Mouse (Mus musculus) myocyte (in vitro differentiated cells): ENCODE results near the gene Uba52. TPM values are rescaled to one million over a fixed set of nuclear protein-coding genes. Genes with fewer than 3 reads are reported as not detected.
A peak's percentile ranks its signal among the peaks of the same experiment; 100 is the strongest.

Source experiments
- H3K27me3 ChIP-seq: one replicate; pipeline ENCODE4 v1.6.1; 2011; ENCODE audit not compliant: control insufficient read depth, insufficient read depth, insufficient read length
- H3K36me3 ChIP-seq: one replicate; pipeline ENCODE4 v1.6.1; 2011; ENCODE audit not compliant: control insufficient read depth, insufficient read depth
- H3K4me2 ChIP-seq: one replicate; pipeline ENCODE4 v1.6.1; 2011; ENCODE audit warnings: low read depth, control low read depth
- H3K4me3 ChIP-seq: one replicate; pipeline ENCODE4 v1.5.1; 2011; ENCODE audit warnings: mild to moderate bottlenecking, control low read depth, moderate library complexity
- H3K79me2 ChIP-seq: one replicate; pipeline ENCODE4 v1.6.1; 2011; ENCODE audit not compliant: control insufficient read depth, insufficient read depth
- H3ac ChIP-seq: one replicate; pipeline ENCODE4 v1.6.1; 2011; ENCODE audit not compliant: control insufficient read depth, insufficient read length
- CEBPB ChIP-seq: IDR thresholded peaks from 2 replicates; pipeline ENCODE4 v1.6.1; 2011; ENCODE audit warnings: mild to moderate bottlenecking, moderate library complexity; ENCODE audit not compliant: poor library complexity, insufficient read depth, severe bottlenecking
- E2F4 ChIP-seq: IDR thresholded peaks from one replicate; pipeline ENCODE4 v1.6.1; 2011; ENCODE audit warnings: mild to moderate bottlenecking, control low read depth, moderate library complexity; ENCODE audit not compliant: insufficient read depth
- MAX ChIP-seq: IDR thresholded peaks from one replicate; pipeline ENCODE4 v1.6.1; 2011; ENCODE audit warnings: low read depth, mild to moderate bottlenecking, control low read depth
- MYOD1 ChIP-seq, 3 experiments: IDR thresholded peaks; one replicate each; pipeline ENCODE4 v1.6.1; 2011; ENCODE audit warnings: control low read depth in 2 of 3, low read depth in 2 of 3, mild to moderate bottlenecking in 2 of 3, moderate library complexity in 1 of 3; ENCODE audit not compliant: insufficient read length in 2 of 3, control insufficient read depth in 1 of 3
- MYOG ChIP-seq, 3 experiments: IDR thresholded peaks; one replicate each; pipeline ENCODE4 v1.6.1; 2011; ENCODE audit warnings: control low read depth in 2 of 3, low read depth in 2 of 3, mild to moderate bottlenecking in 2 of 3; ENCODE audit not compliant: insufficient read length in 2 of 3, control insufficient read depth in 1 of 3, insufficient read depth in 1 of 3
- POLR2A ChIP-seq: IDR thresholded peaks from one replicate; pipeline ENCODE4 v1.6.1; 2011; ENCODE audit warnings: low read depth, mild to moderate bottlenecking, control low read depth, moderate library complexity; ENCODE audit not compliant: insufficient read length
- POLR2AphosphoS2 ChIP-seq: IDR thresholded peaks from one replicate; pipeline ENCODE4 v1.6.1; 2011; ENCODE audit warnings: low read depth, control low read depth; ENCODE audit not compliant: insufficient read length
- REST ChIP-seq: IDR thresholded peaks from one replicate; pipeline ENCODE4 v1.6.1; 2011; ENCODE audit warnings: mild to moderate bottlenecking, control low read depth, moderate library complexity; ENCODE audit not compliant: insufficient read depth, insufficient read length
- SRF ChIP-seq: IDR thresholded peaks from one replicate; pipeline ENCODE4 v1.6.1; 2011; ENCODE audit warnings: low read depth; ENCODE audit not compliant: control insufficient read depth, insufficient read length
- TCF12 ChIP-seq: IDR thresholded peaks from one replicate; pipeline ENCODE4 v1.6.1; 2011; ENCODE audit warnings: mild to moderate bottlenecking, control low read depth; ENCODE audit not compliant: poor library complexity, insufficient read depth, severe bottlenecking
- TCF3 ChIP-seq: IDR thresholded peaks from one replicate; pipeline ENCODE4 v1.6.1; 2011; ENCODE audit warnings: low read depth, control low read depth; ENCODE audit not compliant: insufficient read length
- USF1 ChIP-seq: IDR thresholded peaks from one replicate; pipeline ENCODE4 v1.6.1; 2011; ENCODE audit warnings: low read depth, mild to moderate bottlenecking, control low read depth, moderate library complexity
- polyA plus RNA-seq: library from polyadenylated mRNA; unstranded; fragments of >200 nt; fragmentation: generic; extraction: Trizol; gene quantifications from one replicate; pipeline ENCODE4 v1.2.1, GENCODE M21; 2012; ENCODE audit warnings: missing spikeins

Gene Uba52
- polyA plus RNA-seq, 1 experiment, result 2,253 TPM

DNA sequence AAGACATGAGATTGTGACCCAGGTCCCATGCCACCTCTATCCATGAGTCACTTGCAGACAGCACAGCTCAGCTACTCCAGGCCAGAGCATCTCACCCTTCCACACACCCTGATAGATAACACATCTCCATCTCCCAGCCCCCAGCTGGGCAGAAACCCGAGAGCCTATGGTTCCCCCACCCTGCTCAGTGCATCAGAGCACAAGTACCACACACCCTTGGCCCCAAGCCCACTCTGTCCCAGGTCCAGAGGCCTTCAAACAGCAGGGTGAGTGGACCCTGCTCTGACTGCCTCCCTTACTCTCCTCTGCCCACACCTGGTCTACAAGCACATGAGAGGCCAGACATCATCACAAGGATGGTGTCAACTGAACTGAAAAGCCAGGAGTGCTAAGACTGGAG lies 42.7 kb downstream of the Uba52 start:
- Histone ChIP-seq H3K4me3 (no peak overlapping the region), H3K4me2 (peak overlapping the region; percentile 54), H3ac (no peak overlapping the region), H3K79me2 (peaks cover 72% of the 10 kb centered on the region), H3K36me3 (peaks cover 4% of the 10 kb centered on the region), H3K27me3 (no peaks in the 10 kb centered on the region)
- no peak for TF ChIP-seq TCF12
- no peak for TF ChIP-seq CEBPB
- no peak for TF ChIP-seq MYOG (IDR thresholded peaks at IDR 0.05; ENCODE audit: control insufficient read depth in 1 of 3, insufficient read depth in 1 of 3, insufficient read length in 2 of 3, low read depth in 2 of 3)
- TF ChIP-seq TCF3, result no peak
- TF ChIP-seq SRF, result no peak

GRCm38 (mm10) chr8:70467229-70467725 lies 43.3 kb downstream of the Uba52 start:
- H3K4me3 ChIP-seq, result no peak overlapping the region
- H3ac ChIP-seq, result no peak overlapping the region
- H3K4me2 ChIP-seq, result peak overlapping the region; percentile 54

GRCm38 (mm10) chr8:70466771-70467170 lies 43.8 kb downstream of the Uba52 start:
- Histone ChIP-seq H3K4me3 (no peak overlapping the region), H3K36me3 (peaks cover 3% of the 10 kb centered on the region), H3K27me3 (no peaks in the 10 kb centered on the region), H3K79me2 (peaks cover 61% of the 10 kb centered on the region), H3ac (no peak overlapping the region), H3K4me2 (peak overlapping the region; percentile 54)
- no peak for TF ChIP-seq MAX
- no peak for TF ChIP-seq TCF3
- TF ChIP-seq REST, result no peak
- no peak for TF ChIP-seq E2F4
- no peak for TF ChIP-seq TCF12
- no peak for TF ChIP-seq CEBPB
- TF ChIP-seq POLR2AphosphoS2, result no peak
- no peak for TF ChIP-seq USF1
- TF ChIP-seq POLR2A, result no peak
- TF ChIP-seq SRF, result no peak

More at GRCm38 (mm10) chr8:70467229-70467725, 43.3 kb downstream of the Uba52 start:
- Histone ChIP-seq H3K79me2 (peaks cover 66% of the 10 kb centered on the region), H3K27me3 (no peaks in the 10 kb centered on the region), H3K36me3 (peaks cover 4% of the 10 kb centered on the region)
- TF ChIP-seq USF1 (no peak), MAX (no peak), TCF12 (no peak), TCF3 (peak; percentile 76), REST (no peak), MYOG (IDR thresholded peaks at IDR 0.05; ENCODE audit: control insufficient read depth in 1 of 3, insufficient read depth in 1 of 3, insufficient read length in 2 of 3, low read depth in 2 of 3) (peak; percentile 85 to 92 (median 88)), SRF (peak; percentile 45), CEBPB (no peak), POLR2AphosphoS2 (peak; percentile 14), E2F4 (no peak), MYOD1 (IDR thresholded peaks at IDR 0.05; ENCODE audit: control insufficient read depth in 1 of 3, insufficient read length in 2 of 3, low read depth in 2 of 3) (peak; percentile 76 to 94 (median 79)), POLR2A (no peak)

DNA sequence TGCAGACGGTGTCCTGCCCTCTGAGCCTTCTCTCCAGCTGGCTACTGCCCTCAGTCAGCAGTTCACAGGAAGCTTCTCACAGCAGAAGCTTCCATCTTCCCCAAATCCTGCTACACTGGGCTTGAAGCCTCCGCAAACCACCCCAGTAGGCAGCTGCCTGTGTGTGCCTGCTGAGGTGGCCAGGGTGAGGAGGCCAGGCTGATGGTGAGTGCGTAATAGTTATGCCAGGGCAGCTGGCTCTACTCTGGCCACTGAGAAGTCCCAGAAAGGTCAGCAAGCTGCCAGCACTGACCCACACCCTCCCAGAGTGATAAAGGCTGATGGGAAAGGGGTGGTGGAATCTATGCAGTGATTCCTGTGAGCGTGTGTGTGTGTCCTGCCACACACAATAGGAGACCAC lies 44.3 kb downstream of the Uba52 start:
- no peak overlapping the region for H3K4me3 ChIP-seq

DNA sequence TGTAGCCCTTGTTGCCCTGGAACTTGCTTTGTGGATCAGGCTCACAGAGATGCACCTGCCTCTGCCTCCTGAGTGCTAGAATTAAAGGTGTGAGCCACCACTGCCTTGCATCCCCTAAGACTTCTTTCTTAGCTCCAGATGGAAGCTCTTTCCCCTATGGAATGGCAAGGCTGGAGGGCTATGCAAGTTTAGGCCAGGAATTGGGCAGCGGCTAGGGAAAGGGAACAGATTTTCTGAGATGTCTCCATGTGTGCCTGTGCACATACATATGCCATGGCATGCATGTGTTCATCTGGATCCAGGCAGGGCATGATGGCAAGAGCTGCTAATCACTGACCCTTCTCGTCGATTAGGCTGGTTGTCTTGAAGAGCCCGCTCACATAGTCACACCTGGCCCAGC lies 44.9 kb downstream of the Uba52 start:
- Histone ChIP-seq H3K36me3 (no peaks in the 10 kb centered on the region), H3K4me3 (no peak overlapping the region), H3K4me2 (peak overlapping the region; percentile 54), H3K79me2 (peaks cover 50% of the 10 kb centered on the region), H3ac (no peak overlapping the region), H3K27me3 (no peaks in the 10 kb centered on the region)
- no peak for TF ChIP-seq SRF
- TF ChIP-seq POLR2A, result no peak
- TF ChIP-seq REST, result no peak
- no peak for TF ChIP-seq CEBPB
- no peak for TF ChIP-seq MYOD1 (IDR thresholded peaks at IDR 0.05; ENCODE audit: control insufficient read depth in 1 of 3, insufficient read length in 2 of 3, low read depth in 2 of 3)
- TF ChIP-seq E2F4, result no peak
- TF ChIP-seq USF1, result no peak
- TF ChIP-seq TCF12, result no peak
- TF ChIP-seq POLR2AphosphoS2, result no peak
- TF ChIP-seq TCF3, result no peak
- TF ChIP-seq MAX, result no peak
- no peak for TF ChIP-seq MYOG (IDR thresholded peaks at IDR 0.05; ENCODE audit: control insufficient read depth in 1 of 3, insufficient read depth in 1 of 3, insufficient read length in 2 of 3, low read depth in 2 of 3)

More for the DNA sequence above, 44.3 kb downstream of the Uba52 start:
- Histone ChIP-seq H3K27me3 (no peaks in the 10 kb centered on the region), H3K36me3 (no peaks in the 10 kb centered on the region), H3K4me2 (peak overlapping the region; percentile 54), H3ac (no peak overlapping the region), H3K79me2 (peaks cover 56% of the 10 kb centered on the region)
- TF ChIP-seq CEBPB, result no peak
- no peak for TF ChIP-seq TCF12
- no peak for TF ChIP-seq MAX
- peak; percentile 31 to 90 (median 70) for TF ChIP-seq MYOD1 (IDR thresholded peaks at IDR 0.05; ENCODE audit: control insufficient read depth in 1 of 3, insufficient read length in 2 of 3, low read depth in 2 of 3)
- no peak for TF ChIP-seq REST
- TF ChIP-seq TCF3, result no peak
- TF ChIP-seq POLR2AphosphoS2, result no peak
- TF ChIP-seq USF1, result no peak
- no peak for TF ChIP-seq SRF
- peak; percentile 8 for TF ChIP-seq POLR2A
- TF ChIP-seq MYOG (IDR thresholded peaks at IDR 0.05; ENCODE audit: control insufficient read depth in 1 of 3, insufficient read depth in 1 of 3, insufficient read length in 2 of 3, low read depth in 2 of 3), result peak; percentile 73 to 89 (median 79)
